Mouse (Mus musculus) kidney, postnatal 0 days (tissue): ENCODE data around the gene Grik4. TPM values are rescaled to one million over a fixed set of nuclear protein-coding genes. Genes with fewer than 3 reads are reported as not detected.

Experiments
- ATAC-seq: fragments of 200-750 bp; cut with Nextera tagmentation; replicated peaks from 2 replicates; pipeline ENCODE4 v1.8.0; 2017; ENCODE audit warnings: low read depth, moderate number of reproducible peaks, moderate TSS enrichment, moderate library complexity; ENCODE audit not compliant: low FRiP score
- DNase-seq: peaks from one replicate; pipeline ENCODE4 v3.0.0-alpha.2; 2016; ENCODE audit warnings: low spot score
- H3K27ac ChIP-seq: fragments of 300-500 bp; sonication (generic); 2 replicates; pipeline ENCODE4 v1.5.1; 2014; ENCODE audit warnings: mild to moderate bottlenecking
- H3K27me3 ChIP-seq: fragments of 300-500 bp; sonication (generic); 2 replicates; pipeline ENCODE4 v1.6.1; 2014; ENCODE audit warnings: low read length, mixed read lengths; ENCODE audit not compliant: insufficient read depth
- H3K36me3 ChIP-seq: fragments of 300-500 bp; sonication (generic); 2 replicates; pipeline ENCODE4 v1.6.1; 2014; ENCODE audit warnings: low read length, mixed read lengths; ENCODE audit not compliant: insufficient read depth
- H3K4me1 ChIP-seq: fragments of 300-500 bp; sonication (generic); replicated peaks from 2 replicates; pipeline ENCODE4 v1.6.1; 2014; ENCODE audit warnings: antibody characterized with exemption, low read length, mixed read lengths; ENCODE audit not compliant: insufficient read depth
- H3K4me2 ChIP-seq: fragments of 300-500 bp; sonication (generic); 2 replicates; pipeline ENCODE4 v1.6.1; 2014; ENCODE audit warnings: mild to moderate bottlenecking, low read length, moderate library complexity, mixed read lengths
- H3K4me3 ChIP-seq: fragments of 300-500 bp; sonication (generic); replicated peaks from 2 replicates; pipeline ENCODE4 v1.5.1; 2014; ENCODE audit warnings: low read depth, low read length
- H3K9ac ChIP-seq: fragments of 300-500 bp; sonication (generic); 2 replicates; pipeline ENCODE4 v1.6.1; 2014; ENCODE audit warnings: low read depth, low read length
- H3K9me3 ChIP-seq: fragments of 300-500 bp; sonication (generic); replicated peaks from 2 replicates; pipeline ENCODE4 v1.6.1; 2016; ENCODE audit warnings: low read length, inconsistent platforms, mixed read lengths
- CTCF ChIP-seq: IDR thresholded peaks from 2 replicates; pipeline ENCODE4 v1.5.1; 2016; ENCODE audit warnings: antibody characterized with exemption, low read depth, mild to moderate bottlenecking, moderate library complexity
- WGBS: fragments of 180-500 bp; shearing (Covaris S2); extraction: QIAGEN DNeasy Blood & Tissue Kit; methylation state at CpG from one replicate; pipeline ENCODE4 v1.1.7; 2014; 5-methylcytosine and 5-hydroxymethylcytosine counted together
- polyA plus RNA-seq: library from polyadenylated mRNA; unstranded; fragments of >200 nt; fragmentation: Nextera tagmentation; extraction: Ambion mirVana; gene quantifications from 2 replicates; pipeline ENCODE4 v1.2.1, GENCODE M21; 2015

Gene Grik4
- polyA plus RNA-seq, 1 experiment from 2014 or later = 2.0 TPM

GRCm38 (mm10) chr9:42533041-42533440 lies 411.3 kb downstream of the Grik4 start:
- Histone ChIP-seq H3K36me3 (no peaks in the 10 kb centered on the region), H3K4me2 (no peak overlapping the region), H3K9ac (no peak overlapping the region), H3K27me3 (no peaks in the 10 kb centered on the region), H3K27ac (no peak overlapping the region), H3K4me3 (no peak overlapping the region), H3K4me1 (0 out of 2 replicates have a peak, but pooled peaks cover 6% of the 10 kb centered on the region), H3K9me3 (no peaks in the 10 kb centered on the region)
- TF ChIP-seq CTCF = no peak
- DNase-seq (peak; percentile 31), ATAC-seq (no peak)
- 20% methylated on average over 6 of the region's 6 CpGs for WGBS

GRCm38 (mm10) chr9:42531951-42532350 lies 412.3 kb downstream of the Grik4 start:
- H3K4me1 ChIP-seq = 0 out of 2 replicates have a peak, but pooled peaks cover 6% of the 10 kb centered on the region
- no peak overlapping the region for H3K9ac ChIP-seq
- H3K4me2 ChIP-seq = no peak overlapping the region
- no peak overlapping the region for H3K27ac ChIP-seq
- TF ChIP-seq CTCF = no peak
- no peak overlapping the region for H3K4me3 ChIP-seq
- WGBS = 16% methylated on average over 3 of the region's 3 CpGs
- H3K9me3 ChIP-seq = no peaks in the 10 kb centered on the region
- H3K36me3 ChIP-seq = no peaks in the 10 kb centered on the region
- no peaks in the 10 kb centered on the region for H3K27me3 ChIP-seq
- ATAC-seq = no peak
- peak; percentile 39 for DNase-seq

GRCm38 (mm10) chr9:42530221-42531152 lies 413.8 kb downstream of the Grik4 start:
- H3K4me1 ChIP-seq = 0 out of 2 replicates have a peak, but pooled peaks cover 6% of the 10 kb centered on the region
- no peak overlapping the region for H3K27ac ChIP-seq
- ATAC-seq (no peak), DNase-seq (no peak)
- H3K36me3 ChIP-seq = no peaks in the 10 kb centered on the region
- H3K9ac ChIP-seq = no peak overlapping the region
- 68% methylated on average over 7 of the region's 7 CpGs for WGBS
- no peaks in the 10 kb centered on the region for H3K9me3 ChIP-seq
- H3K27me3 ChIP-seq = no peaks in the 10 kb centered on the region
- H3K4me3 ChIP-seq = no peak overlapping the region
- H3K4me2 ChIP-seq = no peak overlapping the region
- TF ChIP-seq CTCF = no peak

DNA sequence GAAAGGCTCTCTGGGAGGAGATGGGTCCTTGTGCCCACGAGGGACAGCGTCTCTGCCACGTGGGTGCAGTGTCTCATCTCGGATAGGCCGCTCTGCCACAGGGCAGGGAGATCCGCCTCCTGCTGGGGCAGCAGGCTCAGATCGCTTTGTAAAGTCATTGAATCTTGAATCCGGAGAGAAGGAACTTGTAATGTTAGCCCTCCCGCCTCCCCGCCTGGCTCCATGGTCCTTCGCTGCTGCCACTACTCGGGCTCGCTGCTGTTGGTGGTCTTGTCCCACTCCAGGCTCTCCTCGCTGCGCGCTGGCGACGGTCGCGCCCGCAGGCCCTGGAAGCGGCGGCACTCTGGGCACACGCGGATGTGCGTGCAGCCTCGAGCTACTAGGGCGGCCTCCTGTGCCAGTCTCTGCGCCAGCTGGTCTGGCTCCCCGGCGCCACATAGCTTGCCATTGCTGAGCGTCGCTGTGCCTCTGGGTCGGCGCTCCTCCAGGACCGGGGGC lies 423.7 kb downstream of the Grik4 start:
- ATAC-seq (peak; percentile 43; the same call in 1 of the 2 replicates), DNase-seq (peak; percentile 61)
- Histone ChIP-seq H3K4me1 (no peaks in the 10 kb centered on the region), H3K36me3 (no peaks in the 10 kb centered on the region), H3K9me3 (no peaks in the 10 kb centered on the region), H3K27ac (no peak overlapping the region), H3K27me3 (no peaks in the 10 kb centered on the region), H3K9ac (no peak overlapping the region), H3K4me3 (peak overlapping the region; percentile 21; the same call in 1 of the 2 replicates), H3K4me2 (peak overlapping the region; percentile 49)
- WGBS = 14% methylated on average over 36 of the region's 36 CpGs
- TF ChIP-seq CTCF = no peak

DNA sequence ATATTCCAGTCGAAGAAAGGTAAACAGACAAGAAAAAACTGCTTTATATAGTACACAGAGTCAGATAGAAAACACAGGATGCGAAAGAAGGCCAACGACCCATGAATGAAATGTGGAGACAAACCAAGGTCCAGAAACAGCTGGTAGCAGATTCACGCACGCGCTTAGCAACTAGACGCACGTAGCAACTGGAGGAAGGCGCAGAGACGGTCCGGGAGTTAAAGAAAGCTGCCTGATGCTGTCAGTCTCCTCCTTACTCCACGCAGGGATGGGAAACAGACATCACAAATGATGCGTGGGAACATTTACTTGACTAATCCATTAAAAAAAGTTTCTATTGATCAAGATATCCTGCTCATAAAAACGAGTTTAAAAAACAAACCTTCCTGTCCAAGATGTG lies 426.1 kb downstream of the Grik4 start:
- H3K4me3 ChIP-seq = no peak overlapping the region
- DNase-seq (peak; percentile 5), ATAC-seq (no peak)
- no peaks in the 10 kb centered on the region for H3K9me3 ChIP-seq
- no peaks in the 10 kb centered on the region for H3K27me3 ChIP-seq
- no peak overlapping the region for H3K9ac ChIP-seq
- no peaks in the 10 kb centered on the region; the same call in 1 of the 2 replicates for H3K4me1 ChIP-seq
- H3K36me3 ChIP-seq = no peaks in the 10 kb centered on the region
- H3K27ac ChIP-seq = no peak overlapping the region
- WGBS = 60% methylated on average over 14 of the region's 14 CpGs
- H3K4me2 ChIP-seq = no peak overlapping the region
- no peak for TF ChIP-seq CTCF

DNA sequence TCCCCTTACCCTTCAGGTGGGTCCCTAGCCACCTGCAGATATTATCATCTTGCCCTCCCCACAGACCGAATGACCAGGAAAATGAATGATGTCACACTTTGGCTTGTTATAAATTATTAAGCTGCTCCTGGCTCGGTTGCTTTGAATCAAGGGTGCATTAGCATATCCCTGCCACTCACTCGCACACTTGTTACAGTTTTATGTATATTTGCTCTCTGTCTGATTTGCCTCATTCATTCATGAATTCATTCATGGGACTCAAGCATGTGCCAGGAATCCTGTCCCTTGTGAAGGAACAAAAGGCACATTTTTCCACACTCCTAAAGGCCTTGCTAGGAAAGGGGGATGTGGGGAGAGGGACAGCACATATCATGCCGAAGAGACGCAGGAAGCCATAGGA lies 431.1 kb downstream of the Grik4 start:
- no peak overlapping the region for H3K27ac ChIP-seq
- H3K36me3 ChIP-seq = no peaks in the 10 kb centered on the region
- DNase-seq (no peak), ATAC-seq (no peak)
- no peak for TF ChIP-seq CTCF
- no peaks in the 10 kb centered on the region for H3K9me3 ChIP-seq
- no peaks in the 10 kb centered on the region for H3K27me3 ChIP-seq
- no peak overlapping the region for H3K4me2 ChIP-seq
- H3K9ac ChIP-seq = no peak overlapping the region
- WGBS = 62% methylated on average over 5 of the region's 5 CpGs
- H3K4me1 ChIP-seq = peaks cover 3% of the 10 kb centered on the region; the same call in 1 of the 2 replicates
- H3K4me3 ChIP-seq = no peak overlapping the region
